Mouse (Mus musculus) kidney, postnatal 0 days (tissue): ENCODE results near the gene Epb42. TPM values are rescaled to one million over a fixed set of nuclear protein-coding genes. Genes with fewer than 3 reads are reported as not detected.
"Not testable (repeated sequence)": the region's sequence is repeated elsewhere in the genome, so short reads cannot be mapped to it uniquely, and the experiment has no call there.

Experiments used
- ATAC-seq: fragments of 200-750 bp; cut with Nextera tagmentation; replicated peaks from 2 replicates; pipeline ENCODE4 v1.8.0; 2017; ENCODE audit warnings: low read depth, moderate number of reproducible peaks, moderate TSS enrichment, moderate library complexity; ENCODE audit not compliant: low FRiP score
- DNase-seq: peaks from one replicate; pipeline ENCODE4 v3.0.0-alpha.2; 2016; ENCODE audit warnings: low spot score
- H3K27ac ChIP-seq: fragments of 300-500 bp; sonication (generic); 2 replicates; pipeline ENCODE4 v1.5.1; 2014; ENCODE audit warnings: mild to moderate bottlenecking
- H3K27me3 ChIP-seq: fragments of 300-500 bp; sonication (generic); 2 replicates; pipeline ENCODE4 v1.6.1; 2014; ENCODE audit warnings: low read length, mixed read lengths; ENCODE audit not compliant: insufficient read depth
- H3K36me3 ChIP-seq: fragments of 300-500 bp; sonication (generic); 2 replicates; pipeline ENCODE4 v1.6.1; 2014; ENCODE audit warnings: low read length, mixed read lengths; ENCODE audit not compliant: insufficient read depth
- H3K4me1 ChIP-seq: fragments of 300-500 bp; sonication (generic); replicated peaks from 2 replicates; pipeline ENCODE4 v1.6.1; 2014; ENCODE audit warnings: antibody characterized with exemption, low read length, mixed read lengths; ENCODE audit not compliant: insufficient read depth
- H3K4me2 ChIP-seq: fragments of 300-500 bp; sonication (generic); 2 replicates; pipeline ENCODE4 v1.6.1; 2014; ENCODE audit warnings: mild to moderate bottlenecking, low read length, moderate library complexity, mixed read lengths
- H3K4me3 ChIP-seq: fragments of 300-500 bp; sonication (generic); replicated peaks from 2 replicates; pipeline ENCODE4 v1.5.1; 2014; ENCODE audit warnings: low read depth, low read length
- H3K9ac ChIP-seq: fragments of 300-500 bp; sonication (generic); 2 replicates; pipeline ENCODE4 v1.6.1; 2014; ENCODE audit warnings: low read depth, low read length
- H3K9me3 ChIP-seq: fragments of 300-500 bp; sonication (generic); replicated peaks from 2 replicates; pipeline ENCODE4 v1.6.1; 2016; ENCODE audit warnings: low read length, inconsistent platforms, mixed read lengths
- CTCF ChIP-seq: IDR thresholded peaks from 2 replicates; pipeline ENCODE4 v1.5.1; 2016; ENCODE audit warnings: antibody characterized with exemption, low read depth, mild to moderate bottlenecking, moderate library complexity
- WGBS: fragments of 180-500 bp; shearing (Covaris S2); extraction: QIAGEN DNeasy Blood & Tissue Kit; methylation state at CpG from one replicate; pipeline ENCODE4 v1.1.7; 2014; 5-methylcytosine and 5-hydroxymethylcytosine counted together
- polyA plus RNA-seq: library from polyadenylated mRNA; unstranded; fragments of >200 nt; fragmentation: Nextera tagmentation; extraction: Ambion mirVana; gene quantifications from 2 replicates; pipeline ENCODE4 v1.2.1, GENCODE M21; 2015

Gene Epb42
- polyA plus RNA-seq, 1 experiment from 2014 or later = 2.1 TPM

GRCm38 (mm10) chr2:120979819-120980218, 57.1 kb downstream of the Epb42 start:
- H3K27ac ChIP-seq = no peak overlapping the region
- no peaks in the 10 kb centered on the region for H3K36me3 ChIP-seq
- H3K9ac ChIP-seq = no peak overlapping the region
- no peaks in the 10 kb centered on the region for H3K27me3 ChIP-seq
- no peak overlapping the region for H3K4me2 ChIP-seq
- no peak for ATAC-seq
- TF ChIP-seq CTCF = no peak
- WGBS = 87% methylated on average over 1 of the region's 1 CpGs
- no peak overlapping the region for H3K4me3 ChIP-seq
- no peak for DNase-seq
- H3K9me3 ChIP-seq = no peaks in the 10 kb centered on the region
- H3K4me1 ChIP-seq = no peaks in the 10 kb centered on the region

GRCm38 (mm10) chr2:120978693-120979037, 58.2 kb downstream of the Epb42 start:
- ATAC-seq = no peak
- DNase-seq = peak; percentile 27
- Histone ChIP-seq H3K9me3 (no peaks in the 10 kb centered on the region), H3K36me3 (no peaks in the 10 kb centered on the region), H3K27ac (no peak overlapping the region), H3K27me3 (no peaks in the 10 kb centered on the region), H3K4me2 (no peak overlapping the region), H3K9ac (no peak overlapping the region), H3K4me3 (no peak overlapping the region), H3K4me1 (no peaks in the 10 kb centered on the region)
- TF ChIP-seq CTCF = peak; percentile 43
- WGBS = 70% methylated on average over 2 of the region's 2 CpGs

GRCm38 (mm10) chr2:120977926-120978692, 58.8 kb downstream of the Epb42 start:
- no peak for ATAC-seq
- Histone ChIP-seq H3K27me3 (no peaks in the 10 kb centered on the region), H3K9ac (peak overlapping the region; percentile 82), H3K4me1 (no peaks in the 10 kb centered on the region), H3K9me3 (no peaks in the 10 kb centered on the region), H3K4me2 (peak overlapping the region; percentile 95), H3K27ac (peak overlapping the region; percentile 83; the same call in 1 of the 2 replicates), H3K4me3 (peak overlapping the region; percentile 61), H3K36me3 (no peaks in the 10 kb centered on the region)
- 82% methylated on average over 8 of the region's 8 CpGs for WGBS
- DNase-seq = no peak
- no peak for TF ChIP-seq CTCF

- ATAC-seq = peak; percentile 85
- 2% methylated on average over 60 of the region's 71 CpGs for WGBS
- H3K9ac ChIP-seq = peak within 1 kb of the TSS; percentile 82
- DNase-seq = peak; percentile 66
- H3K4me2 ChIP-seq = peak within 1 kb of the TSS; percentile 95
- no peaks in the 10 kb centered on the region for H3K36me3 ChIP-seq
- H3K27ac ChIP-seq = peak within 1 kb of the TSS; percentile 83
- H3K4me1 ChIP-seq = no peaks in the 10 kb centered on the region
- TF ChIP-seq CTCF = peak; percentile 54
- no peaks in the 10 kb centered on the region for H3K27me3 ChIP-seq
- H3K4me3 ChIP-seq = peak within 1 kb of the TSS; percentile 61
- no peaks in the 10 kb centered on the region for H3K9me3 ChIP-seq
These were observed 59.6 kb downstream of the Epb42 start, which contains the start of gene Tmem62 for GRCm38 (mm10) chr2:120976990-120977925. TSS of gene Tmem62 (plus strand) at chr2:120977017.

DNA sequence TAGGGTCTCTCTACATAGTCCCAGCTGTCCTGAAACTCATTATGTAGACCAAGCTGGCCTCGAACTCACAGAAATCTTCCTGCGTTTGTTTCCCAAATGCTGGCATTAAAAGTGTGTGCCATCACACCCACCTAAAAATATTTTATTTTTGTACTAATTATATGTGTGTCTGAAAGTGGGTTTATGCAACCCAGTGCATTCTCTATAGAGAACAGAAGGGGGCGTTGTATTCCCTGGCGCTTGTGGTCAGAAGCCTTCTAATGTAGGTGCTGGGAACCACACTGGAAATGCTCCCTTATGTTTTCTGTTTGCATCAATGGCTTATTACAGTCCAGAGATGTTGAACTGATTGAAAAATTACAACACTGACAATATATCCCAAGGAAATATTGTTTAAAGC, 60.6 kb downstream of the Epb42 start:
- DNase-seq (peak; percentile 39), ATAC-seq (no peak)
- Histone ChIP-seq H3K27ac (no peak overlapping the region), H3K4me1 (no peaks in the 10 kb centered on the region), H3K9me3 (no peaks in the 10 kb centered on the region), H3K4me2 (peak overlapping the region; percentile 95; the same call in 1 of the 2 replicates), H3K36me3 (no peaks in the 10 kb centered on the region), H3K27me3 (no peaks in the 10 kb centered on the region), H3K4me3 (no peak overlapping the region), H3K9ac (no peak overlapping the region)
- peak; percentile 51 for TF ChIP-seq CTCF
- 51% methylated on average over 4 of the region's 4 CpGs for WGBS

- no peaks in the 10 kb centered on the region for H3K27me3 ChIP-seq
- no peaks in the 10 kb centered on the region for H3K9me3 ChIP-seq
- DNase-seq (peak; percentile 7), ATAC-seq (no peak)
- H3K27ac ChIP-seq = no peak overlapping the region
- no peaks in the 10 kb centered on the region for H3K36me3 ChIP-seq
- H3K4me2 ChIP-seq = 0 out of 2 replicates have a peak overlapping the region, but pooled peaks have one; percentile 11
- H3K4me3 ChIP-seq = no peak overlapping the region
- peaks cover 4% of the 10 kb centered on the region; the same call in 1 of the 2 replicates for H3K4me1 ChIP-seq
- 20% methylated on average over 5 of the region's 5 CpGs for WGBS
- peak; percentile 28; the same call in 1 of the 2 replicates for TF ChIP-seq CTCF
- H3K9ac ChIP-seq = no peak overlapping the region
These were observed 63.9 kb downstream of the Epb42 start for GRCm38 (mm10) chr2:120972964-120973363.

DNA sequence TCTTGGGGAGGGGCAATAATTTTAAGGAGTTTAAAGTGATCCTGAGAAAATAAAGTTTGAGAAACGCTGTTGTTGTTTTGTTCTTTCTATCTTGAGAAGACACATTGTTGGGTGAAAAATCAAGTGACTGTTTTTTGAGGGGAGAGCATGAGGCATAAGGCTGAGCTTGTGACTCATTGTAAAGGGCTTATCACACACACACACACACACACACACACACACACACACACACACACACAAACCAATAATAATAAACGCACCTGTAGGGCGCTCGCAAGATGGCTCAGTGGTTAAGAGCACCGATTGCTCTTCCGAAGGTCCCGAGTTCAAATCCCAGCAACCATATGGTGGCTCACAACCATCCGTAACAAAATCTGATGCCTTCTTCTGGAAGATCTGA, 64.6 kb downstream of the Epb42 start:
- ATAC-seq, H3K9me3 ChIP-seq, H3K27ac ChIP-seq, H3K27me3 ChIP-seq, H3K36me3 ChIP-seq, H3K9ac ChIP-seq, H3K4me3 ChIP-seq, H3K4me2 ChIP-seq, DNase-seq, H3K4me1 ChIP-seq: not testable (repeated sequence)
- WGBS = 93% methylated on average over 8 of the region's 8 CpGs
